Mouse (Mus musculus) lung, postnatal 0 days (tissue): ENCODE results near the gene Tcstv1.
"Not testable (repeated sequence)": the region's sequence is repeated elsewhere in the genome, so short reads cannot be mapped to it uniquely, and the experiment has no call there.

Experiments used
- CTCF ChIP-seq: IDR thresholded peaks from 2 replicates; pipeline ENCODE4 v1.5.1; 2016; ENCODE audit warnings: antibody characterized with exemption, mild to moderate bottlenecking
- EP300 ChIP-seq: IDR thresholded peaks from 2 replicates; pipeline ENCODE4 v1.6.1; 2016; ENCODE audit warnings: antibody characterized with exemption, mild to moderate bottlenecking, control low read depth

DNA sequence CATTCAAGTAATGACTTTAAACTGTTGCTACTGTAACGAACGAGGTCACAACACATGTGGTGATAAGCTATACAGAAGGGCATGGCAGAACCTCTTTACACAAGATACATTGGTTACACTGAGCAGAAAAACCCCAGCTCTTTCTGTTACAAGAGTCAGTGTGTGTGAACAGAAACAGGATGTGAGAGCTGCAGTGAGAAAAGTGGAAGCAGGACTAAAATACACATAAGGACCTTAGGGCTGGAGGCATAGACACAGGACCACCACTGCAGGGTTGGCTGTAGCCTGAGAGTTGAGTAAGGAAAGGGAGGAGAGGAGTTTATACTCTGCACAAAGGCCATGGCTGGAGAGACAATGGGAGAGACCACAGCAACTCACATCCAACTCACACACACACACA lies 21.9 kb upstream of the Tcstv1 start:
- not testable (repeated sequence) for TF ChIP-seq CTCF, EP300
